Mouse (Mus musculus) natural killer cell, adult 2 months (primary cell): ENCODE data around the gene Rspo4.

Experiments used
- DNase-seq, 2 experiments: peaks; one replicate each; pipeline ENCODE4 v3.0.0; 2022; ENCODE audit warnings: low spot score in 2 of 2

The Rspo4 gene

DNA sequence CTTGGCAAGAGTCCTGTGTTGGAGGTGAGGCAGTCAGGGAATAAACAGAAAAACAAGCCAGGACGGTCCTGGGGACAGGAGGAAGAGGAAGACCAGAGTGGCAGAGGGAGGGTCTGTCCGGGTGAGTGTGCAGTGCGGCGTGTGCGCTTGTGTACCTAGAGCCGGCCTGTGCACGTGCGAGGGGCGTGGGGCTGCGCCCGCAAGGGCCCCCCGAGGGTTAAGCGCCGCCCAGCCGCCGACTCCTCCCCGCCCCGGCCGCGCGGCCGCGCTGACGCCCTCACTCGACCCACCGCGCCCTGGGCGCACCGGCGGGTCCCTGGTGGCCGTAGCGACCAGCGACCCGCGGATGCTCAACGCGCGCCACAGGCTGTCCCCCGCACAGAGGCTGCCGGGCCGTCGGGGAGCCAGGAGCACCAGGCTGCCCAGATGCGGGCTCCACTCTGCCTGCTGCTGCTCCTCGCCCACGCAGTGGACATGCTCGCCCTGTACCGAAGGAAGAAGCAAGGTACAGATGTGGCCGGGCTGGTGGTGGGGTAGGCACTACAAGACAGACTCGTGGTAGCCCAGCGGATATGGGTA is at the start of gene Rspo4:
Rspo4 (plus strand) TSS at position 280 of the 579 bp plus-strand sequence.
- DNase-seq: no peak

DNA sequence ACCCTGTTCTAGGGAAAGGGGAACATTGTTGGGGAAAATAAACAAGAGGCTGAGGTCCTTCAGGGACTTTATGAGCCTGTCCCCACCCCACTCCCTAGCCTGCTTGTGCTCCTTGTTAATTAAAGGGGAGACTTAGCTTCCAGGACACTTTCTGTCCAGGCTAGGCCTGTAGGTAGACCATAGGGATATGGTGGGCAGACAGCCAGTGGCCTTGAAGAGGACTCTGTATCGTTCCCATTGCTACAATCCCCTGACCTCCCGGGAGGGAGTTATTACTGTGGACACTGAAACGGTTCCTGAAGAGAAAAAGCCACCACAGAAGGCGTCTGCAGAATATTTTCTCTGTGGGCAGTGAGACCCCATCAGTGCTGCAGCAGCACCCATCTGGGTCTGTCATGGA is 27.1 kb upstream of the Rspo4 start:
- DNase-seq: no peak

- no peak for DNase-seq
Measured at GRCm38 (mm10) chr2:151862257-151862810, 19.6 kb downstream of the Rspo4 start.

- DNase-seq: no peak
Measured at GRCm38 (mm10) chr2:151864941-151865340, 22.2 kb downstream of the Rspo4 start.

DNA sequence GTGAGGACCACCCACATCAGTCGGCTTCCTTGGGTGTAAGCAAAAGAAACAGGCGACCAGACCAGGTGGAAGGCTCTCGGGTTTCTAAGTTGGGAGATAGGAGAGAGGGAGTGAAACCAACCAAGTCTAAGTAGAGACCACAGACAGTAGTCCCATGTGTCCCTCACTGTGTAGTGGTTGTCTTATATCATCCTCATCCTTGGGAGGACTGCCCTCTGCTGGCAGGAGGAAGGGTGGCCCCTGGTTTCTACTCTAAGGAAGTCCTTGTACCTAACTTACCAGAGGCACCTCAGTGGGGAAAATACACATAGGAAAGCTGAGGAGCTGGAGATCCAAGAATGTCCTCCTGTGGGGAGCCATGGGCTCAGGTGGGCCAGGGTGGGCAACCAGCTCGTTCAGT is 23.8 kb downstream of the Rspo4 start:
- no peak for DNase-seq

GRCm38 (mm10) chr2:151868196-151868595 is 25.5 kb downstream of the Rspo4 start:
- no peak for DNase-seq

GRCm38 (mm10) chr2:151874551-151874950 is 31.8 kb downstream of the Rspo4 start:
- no peak for DNase-seq

- DNase-seq: peak; percentile 40
Measured at GRCm38 (mm10) chr2:151876012-151876485, 33.3 kb downstream of the Rspo4 start.

GRCm38 (mm10) chr2:151878645-151879044 is 35.9 kb downstream of the Rspo4 start:
- no peak for DNase-seq

DNA sequence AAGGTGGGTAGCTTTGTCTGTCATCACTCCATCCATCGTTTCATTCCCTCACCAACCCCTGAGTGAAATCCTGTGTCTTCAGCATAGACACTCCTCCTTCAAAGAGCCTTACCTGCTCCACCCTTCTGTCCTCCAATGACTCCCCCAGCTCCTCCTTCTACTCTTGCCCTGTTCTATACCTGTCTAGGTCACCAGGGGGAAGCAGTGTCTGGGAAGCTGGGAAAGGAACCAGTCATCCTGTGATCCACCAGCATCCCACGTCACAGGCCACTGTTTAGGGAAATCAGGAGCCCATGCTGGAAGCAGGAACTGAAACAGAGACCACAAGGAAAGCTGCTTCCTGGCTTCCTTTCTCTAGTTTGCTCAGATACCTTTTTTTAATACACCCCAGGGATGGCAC is 37.0 kb downstream of the Rspo4 start:
- no peak for DNase-seq

DNA sequence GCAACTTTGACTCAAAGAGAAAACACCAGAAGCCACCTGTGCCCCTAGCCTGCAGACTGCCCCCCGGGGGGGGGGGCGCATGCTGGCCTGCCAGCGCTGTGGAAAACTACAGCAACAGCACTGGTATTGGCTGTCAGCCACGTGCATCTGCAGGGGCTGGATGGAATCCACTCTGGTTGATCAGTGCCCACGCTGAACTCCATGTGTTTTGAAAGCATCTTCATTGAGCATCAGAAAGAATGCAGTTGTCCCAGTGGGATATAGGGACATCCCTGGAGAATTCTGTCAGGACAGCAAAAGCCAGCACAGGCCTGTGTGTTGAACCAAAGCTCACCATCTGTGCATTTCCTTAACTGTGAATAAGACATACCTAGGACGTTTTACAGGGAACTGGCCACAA is 48.3 kb downstream of the Rspo4 start:
- no peak for DNase-seq

- DNase-seq: no peak
Measured at GRCm38 (mm10) chr2:151893122-151893774, 50.5 kb downstream of the Rspo4 start.

DNA sequence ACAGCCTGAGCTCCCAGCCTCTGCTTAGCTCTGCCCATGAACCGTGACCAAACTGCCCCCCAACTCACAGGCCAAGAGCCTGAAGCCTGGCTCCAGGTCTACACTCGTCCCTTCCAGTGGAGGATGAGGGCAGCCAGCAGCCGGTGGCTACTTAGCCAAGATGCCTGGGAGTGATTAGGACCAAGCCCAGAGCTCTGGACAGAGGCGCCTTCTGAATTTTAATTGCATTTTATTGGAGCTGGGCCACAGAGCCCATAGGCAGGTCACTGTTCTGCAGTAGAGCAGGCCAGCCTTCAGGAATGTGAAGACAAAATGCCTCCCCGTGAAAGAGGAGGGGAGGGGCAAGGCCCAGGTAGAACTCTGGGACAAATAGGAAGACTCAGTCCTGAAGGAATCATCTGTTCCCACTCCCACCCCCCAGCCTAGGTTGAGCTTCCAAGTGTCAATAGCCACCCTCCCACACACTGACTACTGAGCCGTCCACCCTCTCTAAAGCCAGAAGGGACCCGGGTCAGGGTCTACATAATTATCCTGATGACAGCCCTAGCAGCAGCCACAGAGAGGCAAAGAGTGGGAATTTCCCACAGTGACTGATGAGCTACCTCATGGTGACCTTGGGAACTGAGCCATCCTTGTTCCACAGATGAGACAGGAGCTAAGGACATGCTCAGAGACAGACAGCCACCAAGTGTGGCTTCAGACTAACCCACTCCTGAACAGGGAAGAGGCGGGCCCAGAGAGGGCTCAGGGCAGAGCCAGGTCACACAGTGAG is 51.7 kb downstream of the Rspo4 start:
- no peak for DNase-seq

- DNase-seq: no peak
Measured at GRCm38 (mm10) chr2:151895911-151896310, 53.2 kb downstream of the Rspo4 start.

GRCm38 (mm10) chr2:151898106-151898505 is 55.4 kb downstream of the Rspo4 start:
- no peak for DNase-seq

GRCm38 (mm10) chr2:151900845-151901244 is 58.1 kb downstream of the Rspo4 start:
- DNase-seq: no peak

- no peak for DNase-seq
Measured at GRCm38 (mm10) chr2:151903267-151903666, 60.5 kb downstream of the Rspo4 start.

GRCm38 (mm10) chr2:151903933-151904332 is 61.2 kb downstream of the Rspo4 start:
- DNase-seq: no peak

DNA sequence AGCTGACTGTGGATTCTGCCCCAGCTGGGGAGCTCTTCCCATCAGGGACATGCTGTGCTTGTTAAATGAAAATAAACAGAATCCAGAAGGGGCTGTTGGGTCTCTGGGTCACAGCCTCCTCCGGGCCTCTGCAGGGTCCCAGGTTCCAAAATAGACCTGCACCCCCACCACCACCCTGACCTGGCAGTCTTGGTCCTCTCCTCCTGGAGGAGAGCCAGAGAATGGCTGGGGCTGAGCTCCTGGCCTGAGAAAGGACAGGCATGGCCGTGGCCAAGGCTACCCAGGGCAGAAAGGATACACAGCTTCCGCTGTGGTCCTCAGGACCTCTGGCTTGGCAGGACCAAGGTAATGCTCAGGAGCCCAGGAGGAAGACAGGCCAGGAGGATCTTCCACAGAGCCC is 61.9 kb downstream of the Rspo4 start:
- DNase-seq: no peak

DNA sequence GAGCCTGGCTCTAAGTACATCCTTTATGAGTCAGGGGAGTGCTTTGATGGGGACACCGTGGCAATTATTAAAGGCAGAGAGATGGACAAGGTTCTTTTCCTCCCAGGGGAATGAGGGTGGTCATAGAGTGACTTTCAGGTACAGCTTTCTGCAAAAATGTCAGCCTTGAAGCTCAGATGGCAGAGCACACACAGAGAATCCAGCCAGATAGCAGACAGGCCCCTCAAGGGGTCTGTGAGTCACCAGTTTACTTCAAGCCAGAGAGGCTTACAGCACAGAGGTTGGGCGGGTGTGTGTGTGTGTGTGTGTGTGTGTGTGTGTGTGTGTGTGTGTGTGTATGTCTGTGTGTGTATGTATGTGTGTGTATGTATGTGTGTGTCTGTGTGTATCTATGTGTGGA is 64.3 kb downstream of the Rspo4 start:
- DNase-seq: no peak

DNA sequence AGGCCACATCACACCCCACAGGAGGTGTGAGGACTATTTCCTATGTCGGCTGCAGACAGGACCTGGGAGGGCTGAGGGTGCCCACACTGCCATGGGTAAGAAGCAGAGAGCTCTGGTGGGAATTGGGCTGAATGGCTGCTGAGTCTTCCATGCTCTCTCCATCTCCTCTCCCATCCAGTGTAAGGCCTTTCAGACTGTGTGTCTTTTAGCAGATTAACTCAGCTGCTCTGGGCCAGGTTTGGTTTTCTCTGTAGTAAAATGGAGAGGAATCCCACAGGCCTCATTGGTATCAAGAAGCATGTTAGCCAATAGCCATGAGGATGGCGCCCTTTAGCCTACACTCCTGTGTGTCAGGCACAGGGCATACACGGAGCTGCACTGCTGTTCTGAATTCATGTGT is 66.7 kb downstream of the Rspo4 start:
- no peak for DNase-seq

- DNase-seq: no peak
Measured at GRCm38 (mm10) chr2:151910498-151910897, 67.8 kb downstream of the Rspo4 start.
